Mouse (Mus musculus) frontal cortex, adult (tissue): Measurements from ENCODE around the gene Kcnip1.
A peak's percentile ranks its signal among the peaks of the same experiment; 100 is the strongest.

ENCODE experiments used
- ATAC-seq: cut with Nextera tagmentation; 2 replicates; pipeline ENCODE4 v1.9.2; 2017; ENCODE audit warnings: mild to moderate bottlenecking, moderate library complexity, mixed read lengths; ENCODE audit not compliant: low TSS enrichment

The Kcnip1 gene

GRCm38 (mm10) chr11:33829774-33830173 is 163.2 kb downstream of the Kcnip1 start:
- no peak for ATAC-seq

GRCm38 (mm10) chr11:33827829-33828206 is 165.1 kb downstream of the Kcnip1 start:
- ATAC-seq: peak; percentile 44

- peak; percentile 43 for ATAC-seq
These were observed 165.7 kb downstream of the Kcnip1 start for GRCm38 (mm10) chr11:33827085-33827828.

GRCm38 (mm10) chr11:33824739-33825138 is 168.2 kb downstream of the Kcnip1 start:
- no peak for ATAC-seq

- ATAC-seq: no peak
These were observed 171.6 kb downstream of the Kcnip1 start for GRCm38 (mm10) chr11:33821331-33821730.

GRCm38 (mm10) chr11:33820876-33821275 is 172.1 kb downstream of the Kcnip1 start:
- ATAC-seq: no peak

GRCm38 (mm10) chr11:33818861-33819503 is 174.0 kb downstream of the Kcnip1 start:
- no peak for ATAC-seq

GRCm38 (mm10) chr11:33816020-33816419 is 176.9 kb downstream of the Kcnip1 start:
- no peak for ATAC-seq

- no peak for ATAC-seq
These were observed 182.8 kb downstream of the Kcnip1 start for GRCm38 (mm10) chr11:33810105-33810504.

GRCm38 (mm10) chr11:33803093-33803492 is 189.9 kb downstream of the Kcnip1 start:
- no peak for ATAC-seq

GRCm38 (mm10) chr11:33800436-33801088 is 192.4 kb downstream of the Kcnip1 start:
- ATAC-seq: no peak

- ATAC-seq: no peak
These were observed 193.0 kb downstream of the Kcnip1 start for GRCm38 (mm10) chr11:33799933-33800332.

GRCm38 (mm10) chr11:33798094-33798648 is 194.8 kb downstream of the Kcnip1 start:
- peak; percentile 82 for ATAC-seq

GRCm38 (mm10) chr11:33787362-33787761 is 205.6 kb downstream of the Kcnip1 start:
- ATAC-seq: no peak

- 0 out of 2 replicates have a peak, but pooled peaks have one; percentile 44 for ATAC-seq
These were observed 206.4 kb downstream of the Kcnip1 start for GRCm38 (mm10) chr11:33786572-33786971.

GRCm38 (mm10) chr11:33781561-33781971 is 211.4 kb downstream of the Kcnip1 start:
- ATAC-seq: no peak

GRCm38 (mm10) chr11:33780263-33780662 is 212.7 kb downstream of the Kcnip1 start:
- ATAC-seq: no peak

- ATAC-seq: 0 out of 2 replicates have a peak, but pooled peaks have one; percentile 50
These were observed 220.3 kb downstream of the Kcnip1 start for GRCm38 (mm10) chr11:33772615-33773141.

- ATAC-seq: no peak
These were observed 220.9 kb downstream of the Kcnip1 start for GRCm38 (mm10) chr11:33772043-33772442.

- ATAC-seq: peak; percentile 66
These were observed 225.7 kb downstream of the Kcnip1 start for GRCm38 (mm10) chr11:33766976-33767938.

GRCm38 (mm10) chr11:33761201-33761755 is 231.7 kb downstream of the Kcnip1 start:
- peak; percentile 60 for ATAC-seq
